Mouse (Mus musculus): ENCODE data around the gene Fstl4. TPM values are rescaled to one million over a fixed set of nuclear protein-coding genes. Genes with fewer than 3 reads are reported as not detected.

The Fstl4 gene
- polyA plus RNA-seq, 1 experiment from 2014 or later = 0.49 TPM

- 75% methylated on average over 7 of the region's 7 CpGs for WGBS
Measured at GRCm38 (mm10) chr11:53028421-53029168, 264.2 kb downstream of the Fstl4 start.

GRCm38 (mm10) chr11:53031777-53032176, 267.3 kb downstream of the Fstl4 start:
- no peak overlapping the region for H3K27ac ChIP-seq (replicated peaks; ENCODE audit: low read depth, low read length)
- no peak for ATAC-seq (ENCODE audit: insufficient number of reproducible peaks, low FRiP score, low TSS enrichment, low read depth)
- H3K4me1 ChIP-seq (ENCODE audit: control insufficient read depth, insufficient read depth, low read length) = no peaks in the 10 kb centered on the region
- no peak overlapping the region for H3K4me3 ChIP-seq (ENCODE audit: low read depth, low read length)
- H3K27me3 ChIP-seq (ENCODE audit: control insufficient read depth, insufficient read depth, low read length) = no peaks in the 10 kb centered on the region
- no peaks in the 10 kb centered on the region for H3K9me3 ChIP-seq (ENCODE audit: control insufficient read depth, low read length)
- WGBS = 88% methylated on average over 4 of the region's 4 CpGs
- H3K4me2 ChIP-seq (ENCODE audit: low read depth, severe bottlenecking) = no peak overlapping the region
- DNase-seq (ENCODE audit: low spot score) = no peak
- no peak overlapping the region for H3K9ac ChIP-seq (ENCODE audit: low read length)
- H3K36me3 ChIP-seq (ENCODE audit: control insufficient read depth, insufficient read depth, low read length) = no peaks in the 10 kb centered on the region

More at GRCm38 (mm10) chr11:53028421-53029168, 264.2 kb downstream of the Fstl4 start:
- no peaks in the 10 kb centered on the region for H3K36me3 ChIP-seq (ENCODE audit: control insufficient read depth, insufficient read depth, low read length)
- no peaks in the 10 kb centered on the region for H3K9me3 ChIP-seq (ENCODE audit: control insufficient read depth, low read length)
- H3K4me3 ChIP-seq (ENCODE audit: low read depth, low read length) = no peak overlapping the region
- no peak overlapping the region for H3K9ac ChIP-seq (ENCODE audit: low read length)
- DNase-seq (ENCODE audit: low spot score) = no peak
- H3K4me1 ChIP-seq (ENCODE audit: control insufficient read depth, insufficient read depth, low read length) = no peaks in the 10 kb centered on the region
- H3K27ac ChIP-seq (replicated peaks; ENCODE audit: low read depth, low read length) = no peak overlapping the region
- H3K4me2 ChIP-seq (ENCODE audit: low read depth, severe bottlenecking) = no peak overlapping the region
- no peaks in the 10 kb centered on the region for H3K27me3 ChIP-seq (ENCODE audit: control insufficient read depth, insufficient read depth, low read length)
- no peak for ATAC-seq (ENCODE audit: insufficient number of reproducible peaks, low FRiP score, low TSS enrichment, low read depth)

GRCm38 (mm10) chr11:53032336-53032735, 267.9 kb downstream of the Fstl4 start:
- ATAC-seq (ENCODE audit: insufficient number of reproducible peaks, low FRiP score, low TSS enrichment, low read depth) (no peak), DNase-seq (ENCODE audit: low spot score) (peak; percentile 92)
- Histone ChIP-seq H3K27me3 (ENCODE audit: control insufficient read depth, insufficient read depth, low read length) (no peaks in the 10 kb centered on the region), H3K4me2 (ENCODE audit: low read depth, severe bottlenecking) (no peak overlapping the region), H3K27ac (replicated peaks; ENCODE audit: low read depth, low read length) (no peak overlapping the region), H3K9ac (ENCODE audit: low read length) (no peak overlapping the region), H3K9me3 (ENCODE audit: control insufficient read depth, low read length) (no peaks in the 10 kb centered on the region), H3K36me3 (ENCODE audit: control insufficient read depth, insufficient read depth, low read length) (no peaks in the 10 kb centered on the region), H3K4me3 (ENCODE audit: low read depth, low read length) (no peak overlapping the region), H3K4me1 (ENCODE audit: control insufficient read depth, insufficient read depth, low read length) (no peaks in the 10 kb centered on the region)
- WGBS = 30% methylated on average over 4 of the region's 4 CpGs

- H3K9ac ChIP-seq (ENCODE audit: low read length) = no peak overlapping the region
- no peak for DNase-seq (ENCODE audit: low spot score)
- H3K27me3 ChIP-seq (ENCODE audit: control insufficient read depth, insufficient read depth, low read length) = no peaks in the 10 kb centered on the region
- H3K36me3 ChIP-seq (ENCODE audit: control insufficient read depth, insufficient read depth, low read length) = no peaks in the 10 kb centered on the region
- no peak overlapping the region for H3K4me3 ChIP-seq (ENCODE audit: low read depth, low read length)
- no peaks in the 10 kb centered on the region for H3K9me3 ChIP-seq (ENCODE audit: control insufficient read depth, low read length)
- no peak for ATAC-seq (ENCODE audit: insufficient number of reproducible peaks, low FRiP score, low TSS enrichment, low read depth)
- 88% methylated on average over 7 of the region's 7 CpGs for WGBS
- no peak overlapping the region for H3K27ac ChIP-seq (replicated peaks; ENCODE audit: low read depth, low read length)
- no peak overlapping the region for H3K4me2 ChIP-seq (ENCODE audit: low read depth, severe bottlenecking)
- no peaks in the 10 kb centered on the region for H3K4me1 ChIP-seq (ENCODE audit: control insufficient read depth, insufficient read depth, low read length)
Measured at GRCm38 (mm10) chr11:53035414-53035813, 271.0 kb downstream of the Fstl4 start.

DNA sequence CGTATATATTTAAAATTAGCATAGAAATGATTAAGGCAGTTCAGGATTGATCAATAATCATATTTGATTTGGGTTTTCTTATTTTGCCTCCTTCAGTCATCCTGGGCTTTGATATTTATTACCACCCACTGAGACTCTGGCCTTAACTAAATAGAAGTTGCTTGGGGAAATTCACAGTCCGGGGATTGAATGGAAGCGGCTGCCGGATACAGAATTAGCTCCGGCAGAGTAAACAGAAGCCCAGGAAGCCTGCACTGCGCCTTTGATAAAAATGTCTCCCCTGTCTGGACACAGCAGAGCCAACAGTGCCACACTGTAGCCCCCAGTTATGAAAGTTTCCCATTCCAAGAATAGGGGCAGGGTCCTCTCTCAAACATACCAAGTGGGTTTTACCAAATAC, 282.4 kb downstream of the Fstl4 start:
- no peak overlapping the region for H3K27ac ChIP-seq (replicated peaks; ENCODE audit: low read depth, low read length)
- H3K4me2 ChIP-seq (ENCODE audit: low read depth, severe bottlenecking) = no peak overlapping the region
- no peak for DNase-seq (ENCODE audit: low spot score)
- no peak overlapping the region for H3K9ac ChIP-seq (ENCODE audit: low read length)
- no peak for ATAC-seq (ENCODE audit: insufficient number of reproducible peaks, low FRiP score, low TSS enrichment, low read depth)
- H3K36me3 ChIP-seq (ENCODE audit: control insufficient read depth, insufficient read depth, low read length) = no peaks in the 10 kb centered on the region
- H3K4me1 ChIP-seq (ENCODE audit: control insufficient read depth, insufficient read depth, low read length) = 0 out of 2 replicates have a peak, but pooled peaks cover 3% of the 10 kb centered on the region
- H3K27me3 ChIP-seq (ENCODE audit: control insufficient read depth, insufficient read depth, low read length) = no peaks in the 10 kb centered on the region
- no peaks in the 10 kb centered on the region for H3K9me3 ChIP-seq (ENCODE audit: control insufficient read depth, low read length)
- no peak overlapping the region for H3K4me3 ChIP-seq (ENCODE audit: low read depth, low read length)
- WGBS = 72% methylated on average over 6 of the region's 6 CpGs

DNA sequence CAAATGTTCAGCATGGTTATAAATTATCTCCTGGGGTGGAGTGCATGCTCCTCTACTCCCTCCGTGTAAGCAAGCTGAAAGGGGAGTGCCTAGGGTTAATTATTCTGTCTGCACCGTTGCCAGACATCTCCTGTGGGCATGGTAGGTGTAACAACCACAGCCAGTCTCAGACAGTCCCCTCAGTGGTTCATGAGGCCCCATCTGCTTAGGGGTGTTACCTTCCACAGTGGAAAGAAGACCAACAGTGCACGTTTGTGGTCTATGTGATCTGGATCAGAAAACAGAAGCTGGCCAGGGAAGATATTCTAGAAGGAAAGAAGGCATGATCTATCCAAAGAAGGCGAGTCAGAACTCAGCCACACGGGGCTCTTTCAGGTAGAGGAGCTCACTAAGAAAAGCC, 289.7 kb downstream of the Fstl4 start:
- Histone ChIP-seq H3K4me2 (ENCODE audit: low read depth, severe bottlenecking) (no peak overlapping the region), H3K9ac (ENCODE audit: low read length) (no peak overlapping the region), H3K27me3 (ENCODE audit: control insufficient read depth, insufficient read depth, low read length) (no peaks in the 10 kb centered on the region), H3K27ac (replicated peaks; ENCODE audit: low read depth, low read length) (no peak overlapping the region), H3K9me3 (ENCODE audit: control insufficient read depth, low read length) (no peaks in the 10 kb centered on the region), H3K4me3 (ENCODE audit: low read depth, low read length) (no peak overlapping the region), H3K36me3 (ENCODE audit: control insufficient read depth, insufficient read depth, low read length) (no peaks in the 10 kb centered on the region), H3K4me1 (ENCODE audit: control insufficient read depth, insufficient read depth, low read length) (peaks cover 4% of the 10 kb centered on the region; the same call in 1 of the 2 replicates)
- ATAC-seq (ENCODE audit: insufficient number of reproducible peaks, low FRiP score, low TSS enrichment, low read depth) = no peak
- no peak for DNase-seq (ENCODE audit: low spot score)
- WGBS = 51% methylated on average over 5 of the region's 5 CpGs

DNA sequence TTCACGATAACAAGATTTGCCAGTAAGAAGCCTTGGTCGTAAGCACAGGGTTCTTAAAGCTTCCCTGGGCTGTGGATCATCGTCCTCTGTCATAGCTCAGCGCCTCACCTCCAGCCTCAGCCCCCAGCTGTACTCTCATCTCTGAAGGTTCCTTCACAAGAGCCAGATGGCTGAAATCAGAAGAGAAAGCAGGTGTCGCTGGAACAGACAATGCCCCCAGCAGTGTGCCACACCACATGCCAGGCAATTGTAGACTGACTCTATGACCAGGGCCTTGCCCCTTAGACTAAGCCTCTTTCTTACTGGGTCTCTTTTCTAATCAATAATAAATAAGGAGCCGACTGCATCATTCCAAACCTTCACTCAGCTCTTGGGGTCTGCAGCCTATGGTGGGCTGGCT, 291.5 kb downstream of the Fstl4 start:
- DNase-seq (ENCODE audit: low spot score) (no peak), ATAC-seq (ENCODE audit: insufficient number of reproducible peaks, low FRiP score, low TSS enrichment, low read depth) (no peak)
- Histone ChIP-seq H3K4me1 (ENCODE audit: control insufficient read depth, insufficient read depth, low read length) (peaks cover 9% of the 10 kb centered on the region), H3K9me3 (ENCODE audit: control insufficient read depth, low read length) (no peaks in the 10 kb centered on the region), H3K9ac (ENCODE audit: low read length) (no peak overlapping the region), H3K4me3 (ENCODE audit: low read depth, low read length) (no peak overlapping the region), H3K27ac (replicated peaks; ENCODE audit: low read depth, low read length) (no peak overlapping the region), H3K36me3 (ENCODE audit: control insufficient read depth, insufficient read depth, low read length) (no peaks in the 10 kb centered on the region), H3K4me2 (ENCODE audit: low read depth, severe bottlenecking) (no peak overlapping the region), H3K27me3 (ENCODE audit: control insufficient read depth, insufficient read depth, low read length) (no peaks in the 10 kb centered on the region)
- WGBS = 90% methylated on average over 6 of the region's 6 CpGs

- no peak overlapping the region for H3K9ac ChIP-seq (ENCODE audit: low read length)
- DNase-seq (ENCODE audit: low spot score) (no peak), ATAC-seq (ENCODE audit: insufficient number of reproducible peaks, low FRiP score, low TSS enrichment, low read depth) (no peak)
- no peaks in the 10 kb centered on the region for H3K9me3 ChIP-seq (ENCODE audit: control insufficient read depth, low read length)
- no peaks in the 10 kb centered on the region for H3K27me3 ChIP-seq (ENCODE audit: control insufficient read depth, insufficient read depth, low read length)
- no peaks in the 10 kb centered on the region for H3K36me3 ChIP-seq (ENCODE audit: control insufficient read depth, insufficient read depth, low read length)
- H3K4me2 ChIP-seq (ENCODE audit: low read depth, severe bottlenecking) = no peak overlapping the region
- 83% methylated on average over 6 of the region's 6 CpGs for WGBS
- H3K4me1 ChIP-seq (ENCODE audit: control insufficient read depth, insufficient read depth, low read length) = peaks cover 13% of the 10 kb centered on the region
- no peak overlapping the region for H3K27ac ChIP-seq (replicated peaks; ENCODE audit: low read depth, low read length)
- no peak overlapping the region for H3K4me3 ChIP-seq (ENCODE audit: low read depth, low read length)
Measured at GRCm38 (mm10) chr11:53056781-53057180, 292.3 kb downstream of the Fstl4 start.

Data from limb, embryonic 11.5 days (tissue).